Mouse (Mus musculus): ENCODE data around the gene Ctsa.
A peak's percentile ranks its signal among the peaks of the same experiment; 100 is the strongest.
"Not testable (repeated sequence)": the region's sequence is repeated elsewhere in the genome, so short reads cannot be mapped to it uniquely, and the experiment has no call there.

Ctsa gene

DNA sequence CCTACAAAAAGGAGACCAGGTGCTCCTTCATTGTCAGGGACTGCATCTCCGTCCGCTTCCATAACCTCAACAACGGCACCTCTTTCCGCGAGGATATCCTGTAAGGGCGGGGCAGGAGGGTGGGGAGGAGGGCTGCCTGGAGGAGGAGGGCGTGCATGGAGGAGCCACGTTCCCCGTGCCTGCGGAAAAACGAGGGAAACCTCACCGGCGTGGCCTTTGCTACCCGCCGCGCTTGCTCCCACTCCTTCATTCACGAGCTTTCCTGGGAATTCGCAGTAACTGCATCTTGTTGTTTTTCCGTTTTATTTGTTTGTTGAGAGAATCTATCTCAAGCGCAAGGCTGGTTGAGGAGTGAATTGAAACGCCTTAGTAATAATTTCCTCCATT is 27.3 kb upstream of the Ctsa start:
- no peak for DNase-seq

DNA sequence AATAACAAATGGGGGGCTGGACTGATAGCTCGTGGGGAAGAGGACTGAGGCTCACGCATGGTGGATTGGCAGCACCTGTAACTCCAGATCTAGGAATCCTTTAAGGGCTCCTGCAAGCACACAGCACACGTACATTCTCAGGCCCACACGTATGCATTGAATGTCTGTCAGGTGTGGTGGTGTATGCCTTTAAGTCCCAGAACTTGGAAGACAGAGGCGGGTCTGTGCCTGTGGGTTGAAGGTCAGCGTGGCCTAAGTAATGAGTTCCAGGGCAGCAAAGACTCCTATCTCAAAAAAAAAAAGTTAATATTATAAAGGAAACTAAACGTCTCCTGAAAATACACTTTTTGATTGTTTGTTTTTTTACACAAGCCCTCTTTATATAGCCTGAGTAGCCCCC is 26.1 kb upstream of the Ctsa start:
- no peak for DNase-seq

DNA sequence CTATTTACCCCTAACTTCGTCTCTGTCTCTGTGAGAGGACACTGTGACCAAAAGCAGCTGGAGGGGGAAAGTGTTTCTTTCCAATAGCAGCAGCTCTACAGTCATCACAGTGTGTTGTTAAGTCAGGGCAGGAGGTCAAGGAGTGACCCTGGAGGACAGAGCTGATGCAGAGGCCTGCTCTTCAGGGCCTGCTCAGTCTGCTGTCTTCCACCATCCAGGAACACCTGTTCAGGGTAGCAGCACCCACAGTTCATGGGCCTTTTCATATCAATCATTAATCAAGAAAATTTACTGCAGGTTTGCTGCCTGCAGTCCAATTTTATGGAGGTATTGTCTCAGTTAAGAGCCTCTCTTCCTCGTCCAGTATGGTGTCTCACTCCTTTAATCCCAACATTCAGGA is 19.1 kb upstream of the Ctsa start:
- DNase-seq = no peak

DNA sequence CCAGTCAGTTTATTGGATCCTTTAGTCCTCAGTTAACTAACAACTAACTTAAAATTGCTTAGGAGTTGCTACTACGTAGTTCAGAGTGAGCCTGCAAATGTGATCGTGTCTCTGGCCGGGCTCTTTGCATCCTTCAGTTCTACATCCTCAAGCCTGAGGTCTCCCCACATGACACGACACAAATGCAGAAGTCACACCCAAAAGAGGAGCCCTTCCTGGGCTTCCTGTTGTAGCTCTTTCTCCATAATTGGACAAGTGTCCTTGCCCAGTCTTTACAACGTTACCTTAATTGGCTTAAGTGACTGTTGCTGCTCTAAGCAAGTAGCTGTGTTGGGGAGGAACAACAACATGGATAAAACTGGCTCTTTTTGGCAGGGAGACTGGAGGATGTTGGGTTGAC is 17.3 kb upstream of the Ctsa start:
- DNase-seq = no peak

DNA sequence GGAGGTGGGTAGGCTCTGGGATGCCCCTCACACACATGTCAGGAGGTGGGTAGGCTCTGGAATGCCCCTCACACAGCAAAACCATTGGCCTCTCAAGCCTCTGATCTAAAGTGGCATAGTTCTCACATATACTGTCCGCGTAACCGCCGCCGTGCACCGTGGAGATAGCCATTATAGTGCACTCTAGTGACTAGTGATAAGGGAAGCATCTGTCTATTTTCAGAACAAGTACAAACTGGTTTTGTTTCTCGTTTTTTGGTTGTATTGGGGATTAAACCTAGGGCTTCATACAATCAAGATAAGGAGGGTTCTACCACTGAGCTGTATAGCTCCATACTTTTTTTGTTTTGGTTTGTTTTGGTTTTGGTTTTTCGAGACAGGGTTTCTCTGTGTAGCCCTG is 16.9 kb upstream of the Ctsa start:
- no peak for DNase-seq

DNA sequence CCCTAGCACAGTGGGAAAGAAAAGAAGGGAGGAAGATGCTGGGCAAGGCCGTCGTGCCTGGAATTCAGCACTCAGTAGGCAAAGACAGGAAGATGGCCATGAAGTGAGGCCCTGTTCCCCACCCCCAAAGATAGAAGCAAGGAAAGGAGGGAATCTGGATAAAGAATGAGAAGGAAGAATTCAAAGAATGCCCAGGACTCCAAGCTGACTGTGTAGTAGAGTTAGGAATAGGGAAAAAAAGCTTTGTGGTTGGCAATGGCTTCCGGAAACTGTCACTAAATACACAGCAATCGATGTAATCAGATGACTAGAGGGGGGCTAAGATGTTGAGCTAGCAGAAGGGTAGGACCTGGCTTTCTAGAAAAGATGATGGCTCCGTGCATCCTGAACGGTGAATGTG is 15.5 kb upstream of the Ctsa start:
- DNase-seq = no peak

DNA sequence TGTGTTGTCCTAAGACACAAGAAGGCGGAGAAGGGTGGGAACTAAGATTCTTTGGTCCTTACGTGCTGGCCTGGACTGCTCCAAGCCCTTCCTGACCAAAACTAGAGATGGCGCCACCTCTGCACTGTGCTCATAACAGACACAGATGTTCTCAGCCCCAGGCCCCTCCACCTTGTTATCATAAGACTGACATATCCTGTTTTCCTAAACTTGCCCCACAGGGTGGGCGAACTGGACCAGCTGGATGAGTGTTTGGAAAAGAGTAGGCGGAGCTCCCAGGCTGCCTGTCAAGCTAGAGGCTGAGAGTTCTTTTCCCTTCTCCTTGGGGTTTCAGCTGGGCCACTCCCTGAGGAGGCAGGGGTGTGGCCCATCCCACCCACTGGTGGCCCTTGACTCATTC is 15.0 kb upstream of the Ctsa start:
- no peak for DNase-seq

DNA sequence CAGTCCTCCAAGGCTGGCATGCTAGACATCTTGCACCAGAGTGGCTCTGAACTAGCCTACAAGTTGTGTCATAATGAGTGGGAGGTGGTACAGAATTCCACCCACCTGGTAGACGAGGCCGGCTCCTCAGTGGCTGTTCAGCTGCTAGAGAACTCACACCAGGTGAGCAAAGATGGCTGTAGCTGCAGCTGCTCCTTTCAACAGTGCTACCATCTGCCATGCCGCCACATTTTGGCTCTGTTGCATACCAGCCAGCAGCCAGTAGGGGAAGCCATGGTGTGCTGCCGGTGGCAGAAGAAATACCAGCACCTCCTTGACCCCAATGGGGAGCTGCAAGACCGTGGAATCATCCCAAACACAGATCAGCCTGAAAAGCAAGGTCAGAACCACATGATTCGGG is 11.6 kb upstream of the Ctsa start:
- no peak for DNase-seq

DNA sequence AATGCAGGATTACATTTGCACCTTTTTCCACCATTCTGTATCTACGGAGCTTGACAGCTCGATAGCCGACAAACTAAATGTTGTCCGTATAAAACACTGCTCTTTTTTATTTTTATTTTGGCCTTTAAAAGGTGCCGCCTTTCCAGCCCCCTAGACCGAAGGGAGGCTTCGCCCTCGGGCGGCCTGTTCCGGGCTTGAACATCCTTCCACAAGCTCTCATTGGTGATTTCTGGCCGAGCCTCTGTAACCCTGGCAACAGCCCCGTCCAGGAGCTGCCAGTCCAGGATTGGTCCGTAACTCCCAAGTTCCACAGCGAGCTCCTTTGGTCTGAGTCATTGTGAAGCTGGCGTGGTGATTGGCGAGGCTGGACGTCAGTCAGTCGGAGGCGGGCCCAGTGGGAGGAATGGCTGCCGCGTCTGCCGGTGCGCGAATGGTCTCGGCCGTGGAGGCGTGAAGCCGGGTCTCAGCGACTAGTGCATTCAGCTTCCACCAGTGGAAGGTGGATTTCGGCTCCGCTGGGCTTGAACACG is 10.0 kb upstream of the Ctsa start, which contains the start of gene Zswim1:
Gene Zswim1 (plus strand): TSS at position 51 of the 530 bp plus-strand sequence.
- peak; percentile 99 to 100 for DNase-seq

DNA sequence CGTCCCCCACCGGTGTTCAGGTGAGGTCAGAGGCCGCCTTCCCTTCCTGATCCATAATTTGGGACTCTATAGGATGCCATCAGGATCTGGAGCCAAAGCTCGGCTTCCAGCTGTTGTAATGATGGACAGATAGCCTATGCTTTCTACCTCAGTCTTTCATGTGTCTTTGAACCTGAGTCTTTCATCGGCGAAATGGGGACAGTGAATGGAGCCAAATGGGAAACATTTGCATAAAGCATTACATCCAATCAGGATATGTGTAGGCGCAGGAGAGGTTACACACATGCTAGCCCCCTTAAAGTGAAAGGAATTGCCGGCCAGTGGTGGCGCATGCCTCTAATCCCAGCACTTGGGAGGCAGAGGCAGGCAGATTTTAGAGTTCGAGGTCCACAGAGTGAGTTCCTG is 9.5 kb upstream of the Ctsa start:
- DNase-seq = no peak

DNA sequence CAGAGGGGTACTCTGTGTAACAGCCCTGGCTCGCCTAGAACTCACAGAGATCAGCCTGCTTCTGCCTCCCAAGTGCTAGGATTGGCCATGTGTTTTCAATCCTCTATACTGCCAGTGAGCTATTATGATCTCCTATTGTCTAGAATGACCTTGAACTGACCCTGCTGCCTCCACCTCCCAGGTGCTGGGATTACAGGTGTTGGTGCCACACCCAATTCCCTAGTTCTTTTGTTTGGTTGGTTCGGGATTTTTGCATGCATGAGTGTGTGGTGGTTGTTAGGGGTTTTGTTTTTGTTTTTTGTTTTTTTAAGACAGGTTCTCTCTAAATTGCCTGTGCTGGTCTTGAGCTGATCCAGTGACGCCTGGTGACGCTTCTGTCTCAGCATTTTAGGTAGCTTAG is 8.7 kb upstream of the Ctsa start:
- no peak for DNase-seq

DNA sequence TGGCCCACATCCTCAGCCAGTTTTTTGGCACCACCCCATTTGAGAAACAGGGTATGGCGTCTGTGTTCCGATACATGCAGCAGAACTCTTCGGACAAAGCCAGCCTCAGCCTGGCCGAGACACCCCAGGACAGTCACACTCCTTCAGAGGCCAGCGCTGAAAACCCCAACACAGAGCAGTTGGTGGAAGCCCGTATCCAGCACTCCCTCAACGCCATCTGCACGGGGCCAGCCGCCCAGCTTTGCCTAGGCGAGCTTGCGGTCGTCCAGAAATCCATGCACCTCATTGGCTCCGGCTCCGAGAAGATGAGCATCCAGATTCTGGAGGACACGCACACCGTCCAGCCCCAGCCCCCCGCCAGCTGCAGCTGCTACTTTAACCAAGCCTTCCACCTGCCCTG is 7.2 kb upstream of the Ctsa start:
- no peak for DNase-seq

DNA sequence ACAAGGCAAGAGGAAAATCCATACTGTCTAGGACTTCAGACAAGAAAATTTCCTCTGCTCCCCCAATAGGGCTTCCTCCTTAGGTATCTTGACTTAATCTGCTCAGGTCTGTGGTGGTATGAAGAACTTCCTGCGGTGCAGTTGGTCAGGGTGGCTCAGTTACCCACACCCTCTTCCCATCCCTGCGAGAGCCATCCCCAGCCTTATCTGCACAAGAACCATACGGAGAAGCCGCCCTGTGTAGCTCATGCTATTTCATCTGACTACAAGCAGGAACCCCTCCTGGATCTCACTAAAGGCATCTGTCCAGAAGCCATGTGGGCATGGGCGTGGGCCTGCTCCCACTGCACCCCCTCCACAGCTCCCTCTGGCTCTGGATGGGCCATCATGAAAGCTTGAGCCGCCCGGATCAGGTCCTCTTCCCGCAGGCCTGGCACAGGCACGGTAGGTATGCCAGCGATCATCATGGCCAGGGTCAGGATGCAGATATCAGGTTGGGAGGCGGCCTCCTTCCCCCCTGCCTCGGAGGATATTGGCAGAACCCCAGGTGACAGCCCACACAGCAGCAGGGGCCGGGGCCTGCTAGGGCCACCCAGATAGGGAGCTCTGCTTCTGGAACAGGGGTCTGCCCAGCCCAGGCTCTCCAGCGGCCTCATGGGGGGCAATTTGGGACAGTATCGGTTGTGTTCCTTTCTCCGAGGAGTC is 5.4 kb upstream of the Ctsa start:
- DNase-seq = no peak

DNA sequence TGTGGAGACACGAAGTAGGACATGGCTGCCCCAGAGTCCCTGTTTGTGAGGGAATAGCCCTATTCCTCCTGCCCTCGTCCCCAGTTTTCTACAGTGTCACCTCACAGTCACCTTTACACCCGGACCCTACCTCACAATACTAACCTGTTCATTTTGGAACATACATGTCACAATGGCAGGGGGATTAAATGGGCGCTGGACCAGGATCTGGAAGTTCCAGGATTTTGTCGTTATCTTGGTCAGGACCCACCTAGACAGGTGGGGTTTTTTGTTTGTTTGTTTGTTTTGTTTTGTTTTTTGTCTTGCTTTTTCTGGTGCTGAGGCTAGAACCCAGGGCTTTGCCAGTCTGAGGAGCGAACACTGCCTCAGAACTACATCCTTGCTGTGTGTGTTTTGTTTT is 4.2 kb upstream of the Ctsa start, which contains the start of gene Spata25:
Gene Spata25 (minus strand): TSS at position 101 of the 400 bp plus-strand sequence.
- no peak for DNase-seq

DNA sequence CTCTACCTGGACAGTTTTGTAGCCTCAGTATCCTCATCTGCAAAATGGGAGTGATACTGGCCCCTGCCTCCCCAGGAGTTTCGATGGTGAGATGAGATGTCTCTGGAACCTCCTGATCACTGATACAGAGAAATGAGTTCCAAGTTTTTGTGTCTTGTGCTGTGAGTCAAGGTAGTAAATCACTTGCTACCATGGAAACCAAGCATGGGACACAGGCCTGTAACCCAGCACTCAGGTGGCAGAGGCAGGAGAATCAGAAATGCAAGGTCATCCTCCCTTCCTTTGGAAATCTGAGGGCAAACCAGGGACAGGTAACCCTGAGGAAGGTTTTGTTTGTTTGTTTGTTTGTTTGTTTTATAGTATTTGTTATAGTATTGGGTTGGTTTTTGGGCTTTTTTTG is 3.6 kb upstream of the Ctsa start:
- DNase-seq = no peak

DNA sequence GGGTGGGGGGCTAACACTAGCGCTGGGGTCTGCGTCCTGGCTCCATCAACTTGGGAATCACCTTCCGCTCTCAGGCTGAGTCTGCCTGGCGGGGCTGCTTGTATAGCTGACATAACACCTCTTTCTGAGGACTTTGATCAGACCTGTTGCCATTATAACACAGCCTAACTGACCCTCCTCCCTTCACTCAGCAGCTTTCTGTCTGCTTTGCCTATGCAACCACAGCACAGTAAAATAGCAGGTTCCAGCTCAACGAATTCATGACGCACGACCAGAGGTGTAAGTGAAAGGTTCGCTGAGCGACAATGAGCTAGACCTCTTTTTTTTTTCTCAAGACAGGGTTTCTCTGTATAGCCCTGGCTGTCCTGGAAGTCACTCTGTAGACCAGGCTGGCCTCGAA is 1.6 kb upstream of the Ctsa start:
- DNase-seq = peak; percentile 16 to 41

DNA sequence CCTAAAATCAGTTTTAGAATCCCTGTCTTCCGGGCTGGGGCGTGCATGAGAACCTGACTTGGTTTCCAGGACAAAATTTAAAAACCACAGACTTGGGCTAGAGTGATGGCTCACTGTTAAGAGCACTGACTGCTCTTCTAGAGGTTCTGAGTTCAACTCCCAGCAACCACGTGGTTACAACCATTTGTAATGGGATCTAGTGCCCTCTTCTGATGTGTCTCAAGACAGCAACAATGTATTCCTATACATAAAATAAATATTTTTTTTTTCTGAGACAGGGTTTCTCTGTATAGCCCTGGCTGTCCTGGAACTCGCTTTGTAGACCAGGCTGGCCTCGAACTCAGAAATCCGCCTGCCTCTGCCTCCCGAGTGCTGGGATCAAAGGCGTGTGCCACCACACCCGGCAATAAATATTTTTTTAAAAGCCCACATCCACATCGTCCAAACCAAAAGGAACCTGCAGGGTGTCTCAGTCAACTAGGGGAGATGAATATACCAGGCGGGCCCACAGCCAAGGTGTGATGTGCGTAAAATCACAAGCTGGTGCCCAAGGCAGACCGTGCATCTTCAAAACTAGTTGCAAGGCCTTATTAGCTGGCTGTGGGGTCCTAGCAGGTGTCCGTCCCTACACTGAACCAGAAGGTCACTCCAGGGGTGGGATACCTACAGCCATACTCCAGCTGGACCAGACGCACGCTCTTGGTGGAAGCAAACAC is 483 bp upstream of the Ctsa start:
- no peak for DNase-seq

DNA sequence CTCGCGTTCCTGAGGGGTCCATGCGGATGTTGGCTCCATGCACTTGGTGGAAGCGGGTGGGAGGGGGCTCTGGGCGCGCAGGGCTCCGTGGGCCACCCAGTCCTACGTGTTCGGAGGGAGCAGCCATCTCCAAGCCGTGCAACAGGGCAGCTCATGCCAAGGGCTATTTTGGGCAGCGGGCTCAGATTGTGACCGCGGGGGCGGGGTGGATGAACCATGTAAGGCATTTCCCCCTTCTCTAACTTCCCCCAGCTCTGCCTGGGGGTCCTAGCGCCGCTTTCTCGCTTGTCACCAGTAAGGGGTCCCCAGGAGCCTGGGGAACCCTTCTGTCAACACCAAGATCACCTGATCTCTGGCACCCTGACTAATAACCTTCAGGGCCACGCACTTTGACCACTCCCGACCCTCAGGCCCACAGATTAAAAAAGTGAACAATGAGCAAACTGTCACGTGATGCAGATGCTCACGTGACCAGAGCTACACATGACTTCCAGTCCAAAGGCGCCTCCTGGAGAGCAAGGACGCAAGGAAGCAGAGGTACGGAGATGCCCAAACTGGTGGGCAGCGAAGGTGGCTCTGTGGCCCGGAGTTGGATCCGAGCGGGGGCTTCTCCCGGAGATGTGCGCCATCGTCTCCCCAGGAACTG is 764 bp downstream of the Ctsa start, which contains the start of gene Neurl2:
Gene Neurl2 (minus strand): TSS at position 143 of the 646 bp plus-strand sequence.
- peak; percentile 94 to 96 for DNase-seq

DNA sequence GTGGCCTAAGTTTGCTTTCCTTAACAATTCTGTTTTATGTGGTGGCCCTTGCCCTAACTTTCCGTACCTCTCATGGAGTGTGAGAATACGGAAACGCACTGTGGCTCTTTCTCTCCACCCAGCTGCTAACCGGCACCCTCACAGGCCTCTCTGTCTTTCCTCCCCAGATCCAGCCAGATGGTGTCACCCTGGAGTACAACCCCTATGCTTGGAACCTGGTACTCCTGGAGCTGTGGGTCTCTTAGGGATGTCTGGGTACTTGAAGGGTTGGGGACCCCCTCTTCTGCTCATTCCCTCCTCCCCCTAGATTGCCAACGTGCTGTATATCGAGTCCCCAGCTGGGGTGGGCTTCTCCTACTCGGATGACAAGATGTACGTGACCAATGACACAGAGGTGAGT is 1.9 kb downstream of the Ctsa start:
- DNase-seq = peak in 1 of 2 experiments; percentile 42

DNA sequence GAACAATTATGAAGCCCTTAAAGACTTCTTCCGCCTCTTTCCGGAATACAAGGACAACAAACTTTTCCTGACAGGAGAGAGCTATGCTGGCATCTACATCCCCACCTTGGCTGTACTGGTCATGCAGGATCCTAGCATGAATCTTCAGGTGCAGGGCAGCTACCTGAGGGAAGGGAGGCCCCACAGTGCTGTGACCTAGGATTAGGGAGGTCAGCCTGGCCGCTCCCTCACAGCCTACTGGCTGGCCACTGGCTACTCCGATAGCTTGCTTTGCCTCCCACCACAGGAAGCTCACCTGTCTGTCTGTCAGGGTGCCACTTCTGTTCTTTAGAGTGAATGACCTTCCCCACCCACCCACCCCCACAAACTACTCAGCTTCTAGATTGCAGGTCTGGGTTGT is 2.5 kb downstream of the Ctsa start:
- DNase-seq = no peak

DNA sequence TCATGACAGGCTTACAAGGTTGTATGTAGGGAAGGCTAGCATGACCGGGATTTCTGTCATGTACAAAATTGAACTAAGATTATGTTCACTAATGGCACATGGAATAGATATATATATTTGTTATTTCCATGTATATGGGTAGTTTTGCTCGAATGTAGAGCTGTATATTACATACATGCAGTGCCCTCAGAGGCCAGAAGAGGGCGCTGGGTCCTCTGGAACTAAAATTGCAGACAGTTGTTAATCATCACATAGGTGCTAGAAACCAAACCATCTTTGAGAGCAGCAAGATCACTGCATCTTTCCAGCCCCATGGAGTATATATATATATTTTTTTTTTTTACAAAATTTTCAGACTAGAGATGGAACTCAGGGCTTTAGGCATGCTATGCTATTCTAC is 13.1 kb downstream of the Ctsa start:
- DNase-seq = no peak

DNA sequence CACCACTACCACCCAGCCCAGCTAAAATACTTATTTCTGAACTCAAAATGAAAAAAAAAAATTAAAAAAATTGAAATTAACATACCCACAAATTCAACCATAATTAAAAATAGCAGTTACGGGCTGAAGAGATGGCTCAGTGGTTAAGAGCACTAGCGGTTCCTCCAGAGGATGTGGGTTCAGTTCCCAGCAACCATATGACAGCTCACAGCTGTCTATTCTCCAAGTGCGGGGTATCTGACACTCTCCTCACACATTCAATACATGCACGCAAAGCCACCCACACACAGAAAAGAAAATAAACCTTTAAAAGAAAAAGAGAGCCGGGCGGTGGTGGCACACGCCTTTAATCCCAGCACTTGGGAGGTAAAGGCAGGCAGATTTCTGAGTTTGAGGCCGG is 17.4 kb downstream of the Ctsa start:
- no peak for DNase-seq

DNA sequence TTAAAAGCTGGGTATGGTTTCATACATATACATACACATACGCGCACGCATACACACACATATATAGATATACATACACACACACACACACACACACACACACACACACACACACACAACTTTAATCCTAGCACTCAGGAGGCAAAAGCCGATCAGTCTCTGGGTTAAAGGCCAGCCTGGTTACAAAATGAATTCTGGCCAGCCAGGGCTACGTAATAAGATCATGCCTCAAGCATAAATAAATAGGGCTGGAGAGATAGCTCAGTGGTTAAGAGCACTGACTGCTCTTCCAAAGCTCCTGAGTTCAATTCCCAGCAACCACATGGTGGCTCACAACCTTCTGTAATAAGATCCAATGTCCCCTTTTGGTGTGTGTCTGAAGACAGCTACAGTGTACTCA is 22.9 kb downstream of the Ctsa start:
- not testable (repeated sequence) for DNase-seq
